Mouse (Mus musculus) mouse embryonic stem cell (cell line): Measurements from ENCODE around the gene Actn4.
"Not testable (repeated sequence)": the region's sequence is repeated elsewhere in the genome, so short reads cannot be mapped to it uniquely, and the experiment has no call there.

ENCODE experiments used
- in situ Hi-C, 2 experiments: fragments of 300-500 bp; cut with MboI; formaldehyde crosslinking; loops; 1 replicate in 1 of 2; 3 replicates in 1 of 2; pipeline ENCODE4 v1.14.3; 2019 to 2020; ENCODE audit warnings: low sequenced_read_pairs in 2 of 2, low pct_unique_long_range_greater_than_20kb in 1 of 2, mixed read lengths in 1 of 2; ENCODE audit not compliant: unreplicated experiment in 1 of 2

Gene Actn4

DNA sequence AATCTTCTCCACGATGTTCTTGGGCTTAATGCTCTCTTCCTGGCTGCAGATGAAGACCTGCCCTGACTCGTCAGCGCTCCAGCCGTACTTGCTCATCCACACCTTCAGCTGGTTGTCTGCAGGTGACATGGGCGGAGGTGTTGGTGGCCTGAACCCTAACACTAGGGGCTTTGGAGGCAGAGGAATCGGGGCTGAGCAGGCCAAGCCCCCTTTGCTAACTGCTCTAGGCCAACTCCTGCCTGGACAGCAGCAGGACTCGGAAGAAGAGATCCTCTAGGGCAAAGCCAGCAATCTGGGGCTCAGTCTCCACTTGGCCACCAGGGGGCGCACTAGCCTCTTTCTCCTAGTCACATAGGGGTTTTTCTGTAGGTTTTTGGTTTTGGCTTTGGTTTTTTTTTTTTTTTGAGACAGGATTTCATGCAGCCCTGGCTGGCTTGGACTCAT lies 10.4 kb upstream of the Actn4 start:
- in situ Hi-C loops: no loop called here

DNA sequence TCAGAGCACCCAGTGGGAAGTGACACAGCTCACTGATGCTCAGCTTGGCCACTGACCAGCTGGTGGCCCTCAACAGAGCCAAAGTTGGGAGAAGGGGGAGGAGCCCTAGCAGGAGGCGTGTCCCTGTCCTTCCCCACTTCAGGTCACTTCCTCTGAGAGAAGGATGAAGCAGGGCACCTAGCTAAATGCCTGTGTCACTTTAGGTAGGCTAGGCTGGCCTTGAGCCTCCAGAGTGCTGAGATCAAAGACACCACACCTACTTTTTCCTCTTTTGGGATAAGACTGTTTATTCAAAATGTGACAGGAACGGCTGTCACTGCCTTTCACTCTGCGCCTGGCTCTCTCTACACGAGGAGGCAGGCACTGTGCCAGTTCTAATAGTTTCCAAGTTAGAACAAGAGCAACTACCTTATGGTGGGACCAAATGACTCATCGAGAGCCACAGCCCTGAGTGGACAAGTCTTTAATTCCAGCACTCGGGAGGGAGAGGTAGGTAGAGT lies 9.7 kb upstream of the Actn4 start:
- in situ Hi-C loops: no loop called here

- in situ Hi-C loops: no loop called here
Observed at GRCm38 (mm10) chr7:28971029-28971428, 8.9 kb upstream of the Actn4 start.

DNA sequence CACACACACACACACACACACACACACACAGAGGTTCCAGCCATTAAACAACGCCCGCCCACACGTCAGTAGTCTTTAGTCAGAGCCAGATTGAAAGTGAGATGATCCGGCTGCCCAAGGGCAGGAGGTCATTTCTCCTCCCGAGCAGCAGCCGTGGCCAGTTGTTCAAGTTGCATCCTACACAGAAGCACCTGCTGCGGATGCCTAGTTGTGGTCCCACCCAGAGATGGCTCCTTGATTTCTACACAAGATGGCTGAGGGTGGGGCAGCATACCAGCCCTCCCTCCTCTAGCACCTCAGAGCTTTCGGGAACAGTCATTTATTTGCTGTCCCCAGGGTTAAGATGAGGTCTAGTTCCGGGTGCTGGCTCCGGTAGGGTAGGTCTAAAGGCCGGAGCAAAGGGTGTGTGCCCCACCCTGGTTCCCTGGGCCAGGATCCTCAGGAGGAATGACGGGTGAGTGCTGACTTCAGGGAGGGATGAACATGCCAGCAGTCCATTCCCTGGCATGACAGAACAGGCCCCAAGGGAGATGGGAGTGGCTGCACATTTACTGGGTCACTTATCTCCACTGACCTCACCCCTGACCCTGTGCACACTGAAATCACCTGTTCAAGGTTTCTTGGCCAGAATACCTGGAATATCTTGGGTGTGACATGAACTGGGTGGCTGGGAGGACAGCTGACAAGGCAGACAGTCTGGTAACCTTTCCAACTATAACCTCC lies 7.7 kb upstream of the Actn4 start:
- in situ Hi-C loops: no loop called here

DNA sequence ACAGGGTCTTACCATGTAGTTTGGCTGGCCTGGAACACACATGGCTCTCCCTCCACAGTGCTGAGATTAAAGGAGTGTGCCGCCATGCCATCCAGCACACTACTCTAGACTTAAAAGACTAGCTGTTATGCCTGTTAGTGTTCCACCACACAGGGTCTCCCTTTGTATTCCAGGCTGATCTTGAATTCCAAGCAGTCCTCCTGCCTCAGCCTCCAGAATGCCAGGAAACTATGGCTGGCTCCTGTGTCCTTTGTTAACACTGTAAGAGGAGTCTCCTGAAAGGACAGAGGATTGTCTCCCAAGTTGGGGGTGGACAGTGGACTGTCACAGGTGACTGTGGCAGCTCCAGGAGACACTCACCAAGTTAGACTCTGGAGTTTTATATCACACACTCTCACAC lies 7.1 kb upstream of the Actn4 start:
- in situ Hi-C loops: no loop called here

- in situ Hi-C loops: not testable (repeated sequence)
Observed at GRCm38 (mm10) chr7:28968120-28968519, 6.0 kb upstream of the Actn4 start.

DNA sequence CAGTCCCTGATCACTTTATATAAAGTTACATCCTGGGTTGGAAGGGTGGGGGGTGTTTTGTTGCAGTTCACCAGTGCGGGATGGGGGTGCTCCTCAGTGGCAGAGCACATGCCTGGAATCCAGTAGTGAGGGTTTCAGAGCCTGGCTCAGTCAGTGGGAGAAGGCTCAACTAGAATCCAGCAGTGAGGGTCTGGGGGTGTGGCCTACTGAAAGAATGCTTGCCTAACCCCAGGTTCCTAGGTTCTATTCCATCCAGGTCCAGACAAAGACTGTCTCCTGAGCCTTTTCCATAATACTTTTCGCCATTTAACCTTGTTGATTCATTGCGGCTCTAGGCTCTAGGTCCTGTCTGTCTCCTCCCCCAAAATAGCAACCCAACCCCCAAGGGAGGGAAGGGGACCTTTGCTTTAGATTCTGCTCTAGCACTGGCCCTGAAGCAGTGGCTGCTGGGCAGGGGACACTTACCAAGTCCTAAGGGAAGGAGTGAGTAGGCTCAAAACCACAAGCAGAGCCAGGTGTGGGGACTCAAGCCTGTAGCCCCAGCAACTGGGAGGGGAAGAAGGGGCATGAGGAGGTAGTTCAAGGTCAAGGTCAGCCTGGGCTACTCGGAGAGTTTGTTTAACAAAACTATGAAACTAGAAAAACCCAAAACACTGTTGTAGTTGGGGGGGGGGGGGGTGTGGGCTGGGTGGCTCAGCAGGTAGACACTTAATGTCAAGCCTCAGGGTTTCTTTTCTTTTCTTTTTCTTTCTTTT lies 4.8 kb upstream of the Actn4 start:
- in situ Hi-C loops: no loop called here

GRCm38 (mm10) chr7:28966181-28966580 lies 4.0 kb upstream of the Actn4 start:
- in situ Hi-C loops: no loop called here

GRCm38 (mm10) chr7:28965346-28965840 lies 3.3 kb upstream of the Actn4 start:
- in situ Hi-C loops: no loop called here

DNA sequence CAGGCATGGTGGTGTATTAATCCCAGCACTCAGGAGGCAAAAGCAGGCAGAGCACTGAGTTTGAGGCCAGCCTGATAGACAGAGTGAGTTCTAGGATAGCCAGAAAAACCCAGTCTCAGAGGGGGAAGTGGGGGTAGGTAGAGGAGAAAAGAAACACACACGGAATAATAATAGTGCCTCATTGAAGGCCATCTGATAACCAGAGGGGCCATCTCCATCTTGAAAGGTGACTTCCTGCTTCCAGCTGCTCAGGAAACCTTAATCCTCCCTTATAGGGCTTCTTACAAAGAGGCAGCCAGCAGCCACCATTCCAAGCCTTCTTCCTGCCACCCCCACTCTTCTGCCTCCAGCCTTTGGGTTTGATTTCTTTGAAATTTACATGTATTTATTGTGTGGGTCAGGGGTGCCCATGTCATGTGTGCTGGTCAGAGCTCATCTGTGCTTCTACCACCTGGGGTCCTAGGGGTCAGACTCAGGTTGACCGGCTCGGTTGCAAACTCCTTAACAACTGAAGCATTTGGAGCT lies 1.3 kb upstream of the Actn4 start:
- in situ Hi-C loops: no loop called here

DNA sequence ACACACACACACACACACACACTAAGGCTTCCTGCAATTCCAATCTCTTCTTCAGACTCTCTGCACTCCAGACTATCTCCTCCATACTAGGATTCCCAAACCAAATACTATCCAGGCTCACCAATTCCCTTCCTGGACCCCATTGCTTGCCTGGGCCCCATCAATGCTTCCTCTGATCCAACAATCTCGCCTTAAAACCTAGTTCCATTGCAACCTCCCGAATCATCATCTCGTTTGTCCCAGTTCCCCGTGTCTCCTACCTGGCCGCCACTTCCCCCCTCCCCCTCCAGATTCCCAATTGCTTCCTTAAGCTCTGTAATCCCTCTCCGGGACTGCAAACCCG lies 585 bp downstream of the Actn4 start:
- in situ Hi-C loops: no loop called here

GRCm38 (mm10) chr7:28960354-28961046 lies 1.6 kb downstream of the Actn4 start:
- in situ Hi-C loops: no loop called here

DNA sequence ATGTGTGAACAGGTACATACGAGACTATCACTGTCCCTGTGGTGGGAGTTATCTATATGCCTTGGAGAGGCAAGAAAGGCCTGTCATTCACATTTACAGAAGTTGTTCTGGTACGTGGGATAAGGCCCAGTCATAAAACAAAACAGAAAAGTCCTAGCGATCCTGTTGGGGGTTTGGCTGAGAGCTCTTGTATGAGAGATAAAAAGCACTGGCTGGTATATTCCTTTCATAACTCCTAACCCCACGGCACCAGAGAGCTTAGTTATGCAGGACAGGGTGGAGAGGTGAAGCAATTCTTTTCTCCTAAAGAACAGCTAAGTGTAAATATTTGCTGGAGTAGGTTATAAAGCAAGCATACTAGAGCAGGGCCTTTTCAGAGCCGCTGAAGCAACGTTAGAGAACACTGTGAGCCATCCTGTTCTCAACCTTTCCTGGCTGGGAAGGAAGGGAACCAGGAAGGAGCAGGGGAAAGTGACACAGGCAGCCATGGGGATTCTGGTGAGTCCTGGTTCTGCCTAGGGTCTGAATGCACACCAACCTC lies 2.6 kb downstream of the Actn4 start:
- in situ Hi-C loops: no loop called here

DNA sequence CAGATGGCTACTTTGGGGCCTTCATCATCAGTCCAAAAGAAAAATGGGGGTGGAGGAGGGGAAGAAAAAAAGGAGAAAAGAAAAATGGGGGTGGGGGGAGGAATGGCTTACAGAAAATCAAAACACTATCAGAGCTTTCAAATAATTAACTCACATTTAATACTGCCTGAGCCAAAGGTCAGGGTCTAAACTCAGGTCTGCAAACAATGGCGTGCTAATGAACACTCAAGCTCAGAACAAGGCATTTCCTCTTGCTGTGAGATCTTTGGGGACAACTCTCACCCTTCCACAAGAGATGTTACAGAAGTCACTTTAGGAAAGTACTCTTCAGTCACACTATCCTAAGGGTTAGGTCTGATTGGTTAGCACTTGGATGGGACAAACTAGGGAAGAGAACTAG lies 3.4 kb downstream of the Actn4 start:
- in situ Hi-C loops: no loop called here

- in situ Hi-C loops: no loop called here
Observed at GRCm38 (mm10) chr7:28957997-28958725, 4.0 kb downstream of the Actn4 start.

- in situ Hi-C loops: no loop called here
Observed at GRCm38 (mm10) chr7:28957286-28957685, 4.9 kb downstream of the Actn4 start.

DNA sequence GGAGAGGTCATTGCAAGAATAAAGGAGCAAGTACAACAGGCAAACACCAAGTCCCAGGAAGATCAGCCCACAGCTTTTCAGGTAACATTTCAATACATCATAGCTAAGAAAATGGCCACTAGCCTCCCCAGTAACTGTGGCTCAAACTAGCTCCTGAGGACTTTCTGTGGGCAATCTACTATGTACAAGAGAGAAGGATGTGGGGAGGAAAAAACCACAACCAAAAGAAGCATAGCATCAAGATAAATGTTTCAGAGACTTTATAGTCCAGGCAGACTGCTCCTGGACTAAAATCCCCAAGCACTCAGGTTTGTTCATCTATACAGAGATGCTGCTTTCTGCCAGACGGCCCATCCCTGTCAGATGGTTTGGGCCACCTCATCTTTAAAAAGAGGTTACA lies 5.9 kb downstream of the Actn4 start:
- in situ Hi-C loops: no loop called here

DNA sequence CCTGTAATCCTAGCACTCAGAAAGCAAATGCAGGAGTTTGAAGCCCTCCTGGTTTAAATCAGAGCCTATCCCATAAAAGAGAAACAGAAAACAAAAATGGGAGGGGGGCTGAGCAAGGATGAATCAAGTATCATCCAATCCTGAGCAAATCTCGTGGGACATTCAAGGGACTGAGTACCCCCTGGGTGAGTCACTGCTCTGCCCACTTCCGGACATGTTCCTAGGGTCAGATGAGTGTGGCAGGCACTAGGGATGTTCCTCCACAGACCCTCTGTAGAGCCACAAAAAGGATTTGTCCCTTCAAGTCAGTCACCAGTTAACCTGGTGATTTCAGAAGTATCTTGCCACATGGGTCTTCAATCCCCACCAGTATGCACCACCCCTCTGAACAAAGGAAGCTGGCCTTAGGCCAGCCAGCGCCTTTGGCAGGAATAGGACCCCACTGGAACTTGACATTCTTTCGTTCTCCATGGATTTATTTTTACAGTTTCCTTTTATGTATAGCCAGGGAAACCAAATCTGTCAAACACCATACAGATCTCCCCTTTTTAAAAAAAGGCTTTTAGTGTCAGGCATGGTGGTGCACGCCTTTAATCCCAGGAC lies 6.7 kb downstream of the Actn4 start:
- in situ Hi-C loops: no loop called here
